Mouse (Mus musculus) CD4-positive, CD25-positive, alpha-beta regulatory T cell, adult 4 months (primary cell): ENCODE data around the gene Hdgfl2. TPM values are rescaled to one million over a fixed set of nuclear protein-coding genes. Genes with fewer than 3 reads are reported as not detected.

Experiments used
- ATAC-seq: one replicate; pipeline ENCODE4 v1.8.0; 2017
- polyA plus RNA-seq, 2 experiments: library from polyadenylated mRNA; unstranded; fragments of 100-300 nt; shearing (Covaris generic); gene quantifications; one replicate each; pipeline ENCODE4 v1.2.1; 2017

The Hdgfl2 gene
- 10 to 100 TPM; 39.4 to 58.4 TPM for polyA plus RNA-seq

GRCm38 (mm10) chr17:56078880-56079795, at the start of gene Hdgfl2:
Hdgfl2 (plus strand) TSS chr17:56079634.
- peak; percentile 75 for ATAC-seq

- no peak for ATAC-seq
Measured at GRCm38 (mm10) chr17:56030238-56030870, 49.1 kb upstream of the Hdgfl2 start.

- ATAC-seq: no peak
Measured at GRCm38 (mm10) chr17:56030919-56031318, 48.5 kb upstream of the Hdgfl2 start.

GRCm38 (mm10) chr17:56031431-56031830, 48.0 kb upstream of the Hdgfl2 start:
- ATAC-seq: no peak

- ATAC-seq: no peak
Measured at GRCm38 (mm10) chr17:56032127-56032733, 47.2 kb upstream of the Hdgfl2 start.

- ATAC-seq: no peak
Measured at GRCm38 (mm10) chr17:56032831-56033230, 46.6 kb upstream of the Hdgfl2 start.

- ATAC-seq: peak; percentile 18
Measured at GRCm38 (mm10) chr17:56034040-56034725, 45.3 kb upstream of the Hdgfl2 start.

- ATAC-seq: no peak
Measured at GRCm38 (mm10) chr17:56034726-56035100, 44.7 kb upstream of the Hdgfl2 start.

- no peak for ATAC-seq
Measured at GRCm38 (mm10) chr17:56035216-56035615, 44.2 kb upstream of the Hdgfl2 start.

GRCm38 (mm10) chr17:56036176-56036900, 43.1 kb upstream of the Hdgfl2 start, which contains the start of gene Sh3gl1:
Sh3gl1 (minus strand) TSS chr17:56036635.
- peak; percentile 81 for ATAC-seq

- no peak for ATAC-seq
Measured at GRCm38 (mm10) chr17:56036901-56037287, 42.5 kb upstream of the Hdgfl2 start.

GRCm38 (mm10) chr17:56038583-56039261, 40.7 kb upstream of the Hdgfl2 start:
- ATAC-seq: no peak

- no peak for ATAC-seq
Measured at GRCm38 (mm10) chr17:56039345-56039744, 40.1 kb upstream of the Hdgfl2 start.

GRCm38 (mm10) chr17:56040030-56040856, 39.2 kb upstream of the Hdgfl2 start, which contains the start of gene Chaf1a:
Chaf1a (plus strand) TSS chr17:56040439.
- ATAC-seq: peak; percentile 72

- ATAC-seq: no peak
Measured at GRCm38 (mm10) chr17:56040857-56041163, 38.6 kb upstream of the Hdgfl2 start.

GRCm38 (mm10) chr17:56051369-56051768, 28.1 kb upstream of the Hdgfl2 start:
- ATAC-seq: no peak

- ATAC-seq: no peak
Measured at GRCm38 (mm10) chr17:56054938-56055337, 24.5 kb upstream of the Hdgfl2 start.

GRCm38 (mm10) chr17:56055945-56056678, 23.3 kb upstream of the Hdgfl2 start:
- no peak for ATAC-seq

GRCm38 (mm10) chr17:56057381-56058120, 21.9 kb upstream of the Hdgfl2 start:
- no peak for ATAC-seq
